Mouse (Mus musculus) G1E (cell line): ENCODE results near the gene Apod.
"Not testable (repeated sequence)": the region's sequence is repeated elsewhere in the genome, so short reads cannot be mapped to it uniquely, and the experiment has no call there.

Experiments used
- CTCF ChIP-seq: IDR thresholded peaks from 2 replicates; pipeline ENCODE4 v1.5.1; 2012; ENCODE audit warnings: low read depth, low read length, inconsistent platforms, mixed read lengths
- TAL1 ChIP-seq: conservative IDR thresholded peaks from 2 replicates; pipeline ENCODE4 v1.6.1; 2012; ENCODE audit warnings: low read depth, low read length, inconsistent platforms, mixed read lengths

GRCm38 (mm10) chr16:31316246-31317143 is 1.9 kb upstream of the Apod start:
- not testable (repeated sequence) for TF ChIP-seq TAL1, CTCF
